Mouse (Mus musculus): ENCODE data around the gene Eps8l2. TPM values are rescaled to one million over a fixed set of nuclear protein-coding genes. Genes with fewer than 3 reads are reported as not detected.

The Eps8l2 gene
- polyA plus RNA-seq, 1 experiment from 2014 or later: 1.1 TPM

DNA sequence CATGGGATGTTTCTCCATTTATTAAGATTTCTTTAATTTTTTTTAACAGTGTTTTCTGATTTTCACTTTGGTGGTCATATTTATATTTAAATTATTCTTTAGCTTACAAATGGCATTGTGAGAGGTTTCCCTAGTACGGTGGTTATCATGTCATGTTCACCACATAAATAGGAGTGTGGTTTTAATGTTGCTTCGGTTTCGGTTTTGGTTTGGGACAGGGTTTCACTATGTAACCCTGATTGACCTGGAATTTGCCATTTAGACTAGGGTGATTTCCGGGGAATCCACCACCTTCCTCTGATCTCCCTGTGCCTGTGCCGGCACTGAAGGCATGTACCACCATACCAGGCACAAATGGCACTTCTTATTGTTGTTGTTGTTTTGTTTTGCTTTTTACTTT lies 6.1 kb downstream of the Eps8l2 start:
- no peak overlapping the region for H3K4me2 ChIP-seq
- ATAC-seq (replicated peaks; ENCODE audit: insufficient number of reproducible peaks, insufficient read depth, low FRiP score, low read depth): no peak
- H3K9me3 ChIP-seq (replicated peaks): no peaks in the 10 kb centered on the region
- H3K4me3 ChIP-seq: no peak overlapping the region
- no peak overlapping the region for H3K27ac ChIP-seq
- no peak overlapping the region for H3K9ac ChIP-seq
- H3K27me3 ChIP-seq: 0 out of 2 replicates have a peak, but pooled peaks cover 2% of the 10 kb centered on the region
- 81% methylated on average over 5 of the region's 5 CpGs for WGBS
- no peaks in the 10 kb centered on the region for H3K36me3 ChIP-seq
- no peaks in the 10 kb centered on the region for H3K4me1 ChIP-seq (replicated peaks)

DNA sequence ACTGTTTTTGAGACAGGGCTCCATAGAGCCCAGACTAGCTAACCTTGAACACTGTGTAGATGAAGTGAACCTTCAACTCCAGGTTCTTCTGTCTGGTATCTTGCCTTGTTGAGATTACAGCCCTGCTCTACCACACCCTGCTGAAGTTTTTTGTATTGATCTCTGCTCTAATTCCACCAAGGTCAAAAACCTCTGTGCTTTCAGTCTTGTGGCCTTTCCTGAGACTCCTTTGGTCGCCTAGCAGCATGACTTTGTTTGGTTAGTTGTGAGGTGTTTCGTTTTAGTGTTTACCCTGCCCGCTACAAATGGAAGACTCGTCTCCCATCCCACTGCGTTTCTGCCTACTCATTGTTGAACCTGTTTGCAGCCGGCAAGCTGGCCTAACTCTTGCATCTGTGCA lies 12.4 kb downstream of the Eps8l2 start:
- 72% methylated on average over 6 of the region's 6 CpGs for WGBS

DNA sequence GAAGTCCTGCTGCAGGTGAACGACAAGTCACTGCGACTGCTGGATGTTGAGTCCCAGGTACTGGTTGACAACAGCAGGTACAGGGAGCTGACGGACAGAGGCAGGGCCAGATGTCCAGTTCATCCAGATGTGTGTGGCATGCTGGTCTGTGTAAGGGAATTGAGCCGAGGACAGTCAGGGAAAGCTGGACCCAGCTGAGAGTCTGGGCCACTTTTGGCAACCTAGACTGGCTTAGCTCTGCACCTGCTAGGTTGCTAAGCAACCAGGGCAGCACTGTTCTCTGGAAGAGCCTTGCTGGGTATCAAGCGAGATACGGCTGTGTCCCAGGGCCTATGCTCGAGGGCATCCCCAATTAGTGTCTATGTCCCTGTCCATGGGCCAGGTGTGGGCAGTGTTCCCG lies 16.4 kb downstream of the Eps8l2 start:
- no peak overlapping the region for H3K4me2 ChIP-seq
- no peak overlapping the region for H3K4me3 ChIP-seq
- H3K9ac ChIP-seq: no peak overlapping the region
- no peak overlapping the region for H3K27ac ChIP-seq
- no peaks in the 10 kb centered on the region for H3K9me3 ChIP-seq (replicated peaks)
- no peaks in the 10 kb centered on the region for H3K36me3 ChIP-seq
- WGBS: 69% methylated on average over 8 of the region's 8 CpGs
- no peak for ATAC-seq (replicated peaks; ENCODE audit: insufficient number of reproducible peaks, insufficient read depth, low FRiP score, low read depth)
- peaks cover 15% of the 10 kb centered on the region; the same call in 1 of the 2 replicates for H3K27me3 ChIP-seq
- H3K4me1 ChIP-seq (replicated peaks): no peaks in the 10 kb centered on the region

More for the DNA sequence above, 12.4 kb downstream of the Eps8l2 start:
- H3K4me1 ChIP-seq (replicated peaks): no peaks in the 10 kb centered on the region
- no peak for ATAC-seq (replicated peaks; ENCODE audit: insufficient number of reproducible peaks, insufficient read depth, low FRiP score, low read depth)
- H3K4me2 ChIP-seq: no peak overlapping the region
- H3K9ac ChIP-seq: no peak overlapping the region
- no peak overlapping the region for H3K27ac ChIP-seq
- H3K4me3 ChIP-seq: no peak overlapping the region
- H3K36me3 ChIP-seq: no peaks in the 10 kb centered on the region
- no peaks in the 10 kb centered on the region for H3K9me3 ChIP-seq (replicated peaks)
- peaks cover 6% of the 10 kb centered on the region; the same call in 1 of the 2 replicates for H3K27me3 ChIP-seq

DNA sequence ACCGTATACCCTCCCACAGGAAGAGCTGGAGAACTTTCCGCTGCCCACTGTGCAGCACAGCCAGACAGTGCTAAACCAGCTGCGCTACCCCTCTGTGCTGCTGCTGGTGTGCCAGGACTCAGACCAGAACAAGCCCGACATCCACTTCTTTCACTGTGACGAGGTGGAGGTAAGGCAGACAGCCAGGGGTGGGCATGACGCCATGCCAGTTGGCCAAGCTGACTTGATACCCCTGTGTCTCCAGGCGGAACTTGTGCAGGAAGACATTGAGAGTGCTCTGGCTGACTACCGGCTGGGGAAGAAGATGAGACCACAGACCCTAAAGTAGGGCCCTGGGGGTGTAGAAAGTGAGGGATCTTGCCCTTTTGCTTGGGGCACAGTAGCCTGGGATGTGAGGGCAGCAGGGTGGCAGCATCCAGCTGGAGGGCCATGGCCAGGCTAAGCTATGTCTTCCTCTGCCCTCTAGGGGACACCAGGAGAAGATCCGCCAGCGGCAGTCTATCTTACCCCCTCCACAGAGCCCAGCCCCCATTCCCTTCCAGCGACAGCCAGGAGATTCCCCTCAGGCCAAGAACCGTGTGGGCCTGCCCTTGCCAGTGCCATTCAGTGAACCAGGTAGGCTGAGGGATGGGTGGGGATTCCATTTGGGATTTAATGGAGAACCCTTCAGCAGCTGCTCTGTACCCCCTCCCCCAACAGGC lies 17.1 kb downstream of the Eps8l2 start:
- Histone ChIP-seq H3K27me3 (peaks cover 22% of the 10 kb centered on the region), H3K27ac (no peak overlapping the region), H3K9ac (no peak overlapping the region), H3K36me3 (no peaks in the 10 kb centered on the region), H3K4me2 (no peak overlapping the region), H3K4me1 (replicated peaks) (no peaks in the 10 kb centered on the region), H3K9me3 (replicated peaks) (no peaks in the 10 kb centered on the region), H3K4me3 (no peak overlapping the region)
- ATAC-seq (replicated peaks; ENCODE audit: insufficient number of reproducible peaks, insufficient read depth, low FRiP score, low read depth): no peak
- WGBS: 52% methylated on average over 12 of the region's 12 CpGs

DNA sequence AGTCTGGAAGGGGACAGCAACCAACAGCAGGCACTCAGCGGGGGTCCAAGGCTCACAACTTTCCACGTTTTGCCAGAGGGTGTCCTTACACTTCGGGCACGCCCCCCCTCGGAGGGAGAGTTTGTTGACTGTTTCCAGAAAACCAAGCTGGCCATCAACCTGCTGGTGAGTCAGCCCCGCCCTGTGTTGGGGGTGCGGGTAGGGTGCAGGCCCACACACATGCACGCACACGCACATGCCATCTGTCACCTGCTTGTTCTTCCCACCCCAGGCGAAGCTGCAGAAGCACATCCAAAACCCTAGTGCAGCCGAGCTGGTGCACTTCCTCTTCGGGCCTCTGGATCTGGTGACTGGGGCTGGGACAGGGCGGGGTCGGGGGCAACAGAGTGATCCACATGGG lies 18.3 kb downstream of the Eps8l2 start:
- Histone ChIP-seq H3K4me3 (no peak overlapping the region), H3K36me3 (no peaks in the 10 kb centered on the region), H3K27ac (no peak overlapping the region), H3K4me1 (replicated peaks) (0 out of 2 replicates have a peak, but pooled peaks cover 2% of the 10 kb centered on the region), H3K9me3 (replicated peaks) (no peaks in the 10 kb centered on the region), H3K27me3 (peaks cover 34% of the 10 kb centered on the region), H3K4me2 (no peak overlapping the region), H3K9ac (no peak overlapping the region)
- no peak for ATAC-seq (replicated peaks; ENCODE audit: insufficient number of reproducible peaks, insufficient read depth, low FRiP score, low read depth)
- WGBS: 71% methylated on average over 14 of the region's 14 CpGs

DNA sequence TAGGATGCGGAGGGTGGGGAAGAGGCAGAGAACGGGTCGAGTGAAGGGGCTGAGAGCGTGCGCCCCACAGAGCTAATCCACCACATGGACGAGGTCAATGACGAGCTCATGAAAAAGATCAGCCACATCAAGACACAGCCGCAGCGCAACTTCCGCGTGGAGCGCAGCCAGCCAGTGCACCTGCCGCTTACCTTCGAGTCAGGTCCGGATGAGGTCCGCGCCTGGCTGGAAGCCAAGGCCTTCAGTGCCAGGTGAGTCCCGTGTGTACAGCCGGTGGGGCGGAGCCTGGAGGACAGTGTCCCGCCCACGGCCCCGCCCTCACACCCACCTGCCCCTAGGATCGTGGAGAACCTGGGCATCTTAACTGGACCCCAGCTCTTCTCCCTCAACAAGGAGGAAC lies 22.8 kb downstream of the Eps8l2 start:
- ATAC-seq (replicated peaks; ENCODE audit: insufficient number of reproducible peaks, insufficient read depth, low FRiP score, low read depth): no peak
- 15% methylated on average over 24 of the region's 24 CpGs for WGBS
- peaks cover 41% of the 10 kb centered on the region for H3K27me3 ChIP-seq
- H3K4me3 ChIP-seq: no peak overlapping the region
- H3K27ac ChIP-seq: no peak overlapping the region
- H3K4me2 ChIP-seq: no peak overlapping the region
- 0 out of 2 replicates have a peak, but pooled peaks cover 2% of the 10 kb centered on the region for H3K4me1 ChIP-seq (replicated peaks)
- H3K9ac ChIP-seq: no peak overlapping the region
- H3K36me3 ChIP-seq: no peaks in the 10 kb centered on the region
- H3K9me3 ChIP-seq (replicated peaks): no peaks in the 10 kb centered on the region

DNA sequence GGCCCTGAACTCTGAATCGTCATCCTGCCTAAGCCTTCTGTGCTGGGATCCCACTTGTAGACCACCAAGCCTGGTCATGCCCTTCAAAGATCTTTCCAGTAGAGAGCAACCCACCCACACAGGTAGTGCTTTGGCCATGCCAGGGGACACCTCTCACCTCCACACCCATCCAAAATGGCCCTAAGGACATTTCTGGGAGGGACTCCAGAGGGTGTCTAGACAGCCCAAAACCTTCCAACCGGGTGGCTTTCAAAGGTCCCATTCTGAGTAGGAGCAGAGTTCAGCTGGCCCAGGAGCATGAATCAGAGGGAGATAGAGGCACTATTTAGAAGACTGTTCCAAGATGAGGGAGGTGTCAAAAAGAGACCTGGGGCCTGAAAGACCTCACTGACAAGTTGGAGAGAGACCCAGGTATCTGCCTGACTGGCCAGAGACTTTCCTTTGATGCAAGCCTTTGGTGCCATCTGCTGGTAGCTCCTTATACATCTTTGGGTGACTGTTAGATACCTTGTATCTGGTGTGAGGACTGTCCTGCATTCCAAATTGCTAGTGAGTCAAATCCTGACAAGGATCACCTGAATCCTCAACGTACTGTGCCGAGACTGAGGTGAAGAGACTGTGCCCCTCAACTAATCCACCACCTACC lies 24.5 kb downstream of the Eps8l2 start:
- Histone ChIP-seq H3K36me3 (no peaks in the 10 kb centered on the region), H3K9me3 (replicated peaks) (no peaks in the 10 kb centered on the region), H3K4me3 (no peak overlapping the region), H3K4me1 (replicated peaks) (0 out of 2 replicates have a peak, but pooled peaks cover 2% of the 10 kb centered on the region), H3K27ac (no peak overlapping the region), H3K4me2 (no peak overlapping the region), H3K9ac (no peak overlapping the region), H3K27me3 (peaks cover 38% of the 10 kb centered on the region)
- WGBS: 50% methylated on average over 4 of the region's 4 CpGs
- ATAC-seq (replicated peaks; ENCODE audit: insufficient number of reproducible peaks, insufficient read depth, low FRiP score, low read depth): no peak

DNA sequence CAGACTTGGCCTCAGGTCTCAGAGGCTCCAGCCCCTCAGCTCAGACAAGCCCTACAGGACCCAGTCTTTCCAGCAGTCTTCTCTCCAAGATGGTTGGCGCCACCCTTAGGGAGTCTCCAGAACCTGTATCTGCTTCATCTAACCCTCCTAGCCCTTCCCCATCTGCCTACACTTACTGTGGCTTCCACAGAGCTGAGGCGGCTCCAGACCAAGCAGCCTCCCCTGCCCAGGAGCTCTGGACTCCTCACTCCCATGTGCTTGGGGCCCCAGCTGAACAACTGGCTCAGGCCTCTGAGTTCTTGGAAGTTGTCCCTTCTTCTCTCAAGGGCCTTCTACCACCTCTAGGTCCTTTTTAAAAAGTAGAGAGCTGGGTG lies 25.1 kb downstream of the Eps8l2 start:
- H3K27me3 ChIP-seq: peaks cover 38% of the 10 kb centered on the region
- no peaks in the 10 kb centered on the region for H3K9me3 ChIP-seq (replicated peaks)
- no peak overlapping the region for H3K4me2 ChIP-seq
- H3K27ac ChIP-seq: no peak overlapping the region
- no peak overlapping the region for H3K4me3 ChIP-seq
- 0 out of 2 replicates have a peak, but pooled peaks cover 2% of the 10 kb centered on the region for H3K4me1 ChIP-seq (replicated peaks)
- no peaks in the 10 kb centered on the region for H3K36me3 ChIP-seq
- no peak for ATAC-seq (replicated peaks; ENCODE audit: insufficient number of reproducible peaks, insufficient read depth, low FRiP score, low read depth)
- WGBS: 53% methylated on average over 2 of the region's 2 CpGs
- H3K9ac ChIP-seq: no peak overlapping the region

DNA sequence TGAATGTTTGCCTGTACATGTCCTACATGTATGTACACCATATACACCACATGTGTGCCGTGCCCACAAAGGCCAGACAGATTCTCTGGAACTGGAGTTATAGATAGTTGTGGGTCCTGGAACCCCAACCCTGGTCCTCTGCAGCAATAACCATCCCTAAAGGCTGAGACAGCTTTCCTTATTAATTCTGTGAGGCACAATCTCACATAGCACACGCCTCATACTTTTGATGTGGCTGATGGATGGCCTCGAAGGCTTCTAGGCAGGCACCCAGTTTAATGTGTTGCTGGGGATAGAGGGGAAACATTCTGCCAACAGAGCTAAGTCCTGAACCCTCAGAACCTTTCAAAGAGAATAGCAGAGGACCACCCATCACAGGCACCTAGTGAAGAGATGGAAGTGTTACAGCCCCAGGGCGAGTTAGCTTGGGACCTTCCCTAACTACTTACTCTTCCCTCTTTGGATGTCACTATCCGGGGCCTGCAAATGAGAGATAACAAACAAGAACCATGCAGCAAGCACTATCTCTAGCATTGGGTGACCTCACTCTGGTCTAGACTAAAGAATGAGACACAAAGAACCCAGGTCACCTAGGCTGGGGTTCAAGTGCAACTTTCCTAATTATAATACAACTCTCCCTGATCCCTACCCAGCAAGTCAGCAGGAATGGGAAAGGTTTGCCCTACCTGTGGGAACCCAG lies 25.8 kb downstream of the Eps8l2 start:
- WGBS: 57% methylated on average over 5 of the region's 5 CpGs
- Histone ChIP-seq H3K4me2 (no peak overlapping the region), H3K36me3 (no peaks in the 10 kb centered on the region), H3K27me3 (peaks cover 36% of the 10 kb centered on the region), H3K9me3 (replicated peaks) (no peaks in the 10 kb centered on the region), H3K9ac (no peak overlapping the region), H3K4me3 (no peak overlapping the region), H3K4me1 (replicated peaks) (0 out of 2 replicates have a peak, but pooled peaks cover 2% of the 10 kb centered on the region), H3K27ac (no peak overlapping the region)
- ATAC-seq (replicated peaks; ENCODE audit: insufficient number of reproducible peaks, insufficient read depth, low FRiP score, low read depth): no peak

DNA sequence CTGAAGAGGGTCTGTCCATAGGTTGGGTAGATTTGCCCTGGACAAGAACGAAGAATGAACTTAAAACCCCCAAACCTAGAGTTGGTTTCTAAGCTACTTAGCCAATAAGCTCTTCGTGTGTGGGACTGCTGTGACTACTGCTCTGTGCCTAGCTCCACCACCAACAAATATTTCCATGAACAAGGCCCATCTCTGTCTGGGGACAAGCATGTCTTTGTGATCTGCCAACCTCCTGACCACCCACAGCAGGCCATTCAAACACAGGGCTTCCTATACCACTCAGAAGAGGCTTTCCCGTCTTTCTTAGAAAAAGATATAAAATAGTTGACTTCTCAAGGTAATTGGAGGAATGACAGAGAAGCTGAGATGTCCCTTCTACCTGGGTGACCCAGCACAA lies 26.4 kb downstream of the Eps8l2 start:
- H3K36me3 ChIP-seq: no peaks in the 10 kb centered on the region
- peaks cover 32% of the 10 kb centered on the region for H3K27me3 ChIP-seq
- H3K27ac ChIP-seq: no peak overlapping the region
- no peak for ATAC-seq (replicated peaks; ENCODE audit: insufficient number of reproducible peaks, insufficient read depth, low FRiP score, low read depth)
- H3K9ac ChIP-seq: no peak overlapping the region
- no peak overlapping the region for H3K4me3 ChIP-seq
- H3K4me2 ChIP-seq: no peak overlapping the region
- 61% methylated on average over 3 of the region's 3 CpGs for WGBS
- no peaks in the 10 kb centered on the region for H3K9me3 ChIP-seq (replicated peaks)
- H3K4me1 ChIP-seq (replicated peaks): 0 out of 2 replicates have a peak, but pooled peaks cover 2% of the 10 kb centered on the region

DNA sequence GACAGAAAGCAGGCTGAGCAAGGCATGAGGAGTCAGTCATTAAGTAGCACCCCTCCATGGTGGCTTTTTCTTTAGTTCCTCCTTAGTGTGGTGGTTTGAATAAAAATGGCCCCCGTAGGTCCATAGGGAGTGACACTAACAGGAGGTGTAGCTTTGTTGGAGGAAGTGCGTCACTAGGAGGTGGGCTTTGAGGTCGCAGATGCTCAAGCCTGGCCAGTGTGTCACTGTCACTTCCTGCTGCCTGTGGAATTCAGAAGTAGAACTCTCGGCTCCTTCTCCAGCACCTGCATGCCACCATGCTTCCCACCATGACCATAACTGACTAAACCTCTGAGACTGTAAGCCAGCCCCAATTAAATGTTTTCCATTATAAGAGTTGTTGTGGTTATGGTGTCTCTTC lies 28.7 kb downstream of the Eps8l2 start:
- no peak for ATAC-seq (replicated peaks; ENCODE audit: insufficient number of reproducible peaks, insufficient read depth, low FRiP score, low read depth)
- Histone ChIP-seq H3K9me3 (replicated peaks) (no peaks in the 10 kb centered on the region), H3K36me3 (no peaks in the 10 kb centered on the region), H3K4me2 (no peak overlapping the region), H3K9ac (no peak overlapping the region), H3K27ac (no peak overlapping the region), H3K27me3 (peaks cover 9% of the 10 kb centered on the region), H3K4me3 (no peak overlapping the region), H3K4me1 (replicated peaks) (no peaks in the 10 kb centered on the region)
- WGBS: 75% methylated on average over 4 of the region's 4 CpGs
